Mouse (Mus musculus) liver, adult 2 months (tissue): ENCODE measurements around the gene Rabl3. TPM values are rescaled to one million over a fixed set of nuclear protein-coding genes. Genes with fewer than 3 reads are reported as not detected.

Experiments used
- DNase-seq: peaks from one replicate; pipeline ENCODE4 v3.0.0-alpha.2; 2011; ENCODE audit warnings: low read depth, low spot score; ENCODE audit errors: extremely low read depth
- H3K27ac ChIP-seq: fragments of 200-500 bp; replicated peaks from 2 replicates; pipeline ENCODE4 v1.5.1; 2012; ENCODE audit warnings: low read depth, mild to moderate bottlenecking, control low read depth, inconsistent platforms, low read length; ENCODE audit not compliant: insufficient read depth
- H3K27me3 ChIP-seq: fragments of 200-500 bp; 2 replicates; pipeline ENCODE4 v1.6.1; 2012; ENCODE audit warnings: mild to moderate bottlenecking, moderate library complexity, low read length, inconsistent platforms; ENCODE audit not compliant: control insufficient read depth, insufficient read depth
- H3K36me3 ChIP-seq: fragments of 200-500 bp; 2 replicates; pipeline ENCODE4 v1.6.1; 2012; ENCODE audit warnings: low read length, inconsistent platforms; ENCODE audit not compliant: control insufficient read depth, insufficient read depth
- H3K4me1 ChIP-seq: fragments of 200-500 bp; 2 replicates; pipeline ENCODE4 v1.6.1; 2011; ENCODE audit warnings: low read length; ENCODE audit not compliant: control insufficient read depth, insufficient read depth
- H3K4me3 ChIP-seq: fragments of 200-500 bp; 2 replicates; pipeline ENCODE4 v1.5.1; 2011; ENCODE audit warnings: low read depth, mild to moderate bottlenecking, control low read depth, low read length, moderate library complexity; ENCODE audit not compliant: insufficient read depth
- H3K79me2 ChIP-seq: fragments of 200-500 bp; 2 replicates; pipeline ENCODE4 v1.6.1; 2012; ENCODE audit warnings: inconsistent platforms, mild to moderate bottlenecking, low read length, moderate library complexity; ENCODE audit not compliant: control insufficient read depth, insufficient read depth
- H3K9ac ChIP-seq: fragments of 200-500 bp; 2 replicates; pipeline ENCODE4 v1.6.1; 2012; ENCODE audit warnings: low read depth, mild to moderate bottlenecking, control low read depth, inconsistent platforms, low read length
- CTCF ChIP-seq: fragments of 200-500 bp; IDR thresholded peaks from 2 replicates; pipeline ENCODE4 v1.5.1; 2011; ENCODE audit warnings: low read depth, low read length, control low read depth
- POLR2A ChIP-seq: fragments of 200-500 bp; IDR thresholded peaks from 2 replicates; pipeline ENCODE4 v1.6.1; 2011; ENCODE audit warnings: low read length, control low read depth; ENCODE audit not compliant: insufficient read depth; ENCODE audit errors: extremely low read depth
- WGBS: fragments of 180-500 bp; shearing (Covaris S2); methylation state at CpG from one replicate; pipeline ENCODE4 v1.1.7; 2018; 5-methylcytosine and 5-hydroxymethylcytosine counted together
- polyA plus RNA-seq: library from polyadenylated mRNA; depleted of rRNA; stranded (reverse); fragments of >200 nt; gene quantifications from 2 replicates; pipeline ENCODE4 v1.2.3, GENCODE M21; 2012; rRNA removed
- total RNA-seq: library from RNA; depleted of rRNA; stranded (reverse); fragments of >200 nt; gene quantifications from 2 replicates; pipeline ENCODE4 v1.2.3, GENCODE M21; 2014; rRNA removed

The Rabl3 gene
- total and polyA plus RNA-seq, 2 experiments: 2.8 to 10.4 TPM

DNA sequence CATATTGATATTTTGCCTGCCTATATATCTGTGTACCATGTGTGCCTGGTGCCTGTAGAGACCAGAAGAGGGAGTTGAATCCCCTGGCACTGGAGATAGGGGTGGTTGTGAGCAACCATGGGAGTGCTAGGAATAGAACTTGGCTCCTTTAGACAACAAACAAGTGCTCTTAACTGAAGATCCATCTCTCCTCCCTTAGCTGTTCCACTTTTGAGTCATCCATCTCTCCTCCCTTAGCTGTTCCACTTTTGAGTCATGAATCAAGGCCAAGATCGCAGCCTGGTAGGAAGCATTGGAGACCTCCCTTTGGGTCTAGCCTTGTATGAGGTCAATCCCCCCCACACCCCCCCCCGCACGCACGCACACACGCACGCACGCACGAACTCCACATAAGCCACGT is 74.9 kb downstream of the Rabl3 start:
- DNase-seq: no peak
- no peak overlapping the region for H3K4me3 ChIP-seq
- H3K27me3 ChIP-seq: no peaks in the 10 kb centered on the region
- H3K4me1 ChIP-seq: no peaks in the 10 kb centered on the region; the same call in 1 of the 2 replicates
- no peak overlapping the region for H3K9ac ChIP-seq
- no peak overlapping the region for H3K27ac ChIP-seq
- peaks cover 91% of the 10 kb centered on the region for H3K36me3 ChIP-seq
- WGBS: 96% methylated on average over 9 of the region's 9 CpGs
- no peaks in the 10 kb centered on the region for H3K79me2 ChIP-seq
- no peak for TF ChIP-seq POLR2A

- Histone ChIP-seq H3K79me2 (no peaks in the 10 kb centered on the region), H3K27ac (no peak overlapping the region), H3K4me3 (no peak overlapping the region), H3K9ac (no peak overlapping the region), H3K27me3 (no peaks in the 10 kb centered on the region), H3K4me1 (no peaks in the 10 kb centered on the region), H3K36me3 (peaks cover 91% of the 10 kb centered on the region)
- TF ChIP-seq POLR2A (no peak), CTCF (no peak)
- DNase-seq: no peak
- WGBS: 83% methylated on average over 8 of the region's 8 CpGs
Measured at GRCm38 (mm10) chr16:37615429-37615828, 75.7 kb downstream of the Rabl3 start.

DNA sequence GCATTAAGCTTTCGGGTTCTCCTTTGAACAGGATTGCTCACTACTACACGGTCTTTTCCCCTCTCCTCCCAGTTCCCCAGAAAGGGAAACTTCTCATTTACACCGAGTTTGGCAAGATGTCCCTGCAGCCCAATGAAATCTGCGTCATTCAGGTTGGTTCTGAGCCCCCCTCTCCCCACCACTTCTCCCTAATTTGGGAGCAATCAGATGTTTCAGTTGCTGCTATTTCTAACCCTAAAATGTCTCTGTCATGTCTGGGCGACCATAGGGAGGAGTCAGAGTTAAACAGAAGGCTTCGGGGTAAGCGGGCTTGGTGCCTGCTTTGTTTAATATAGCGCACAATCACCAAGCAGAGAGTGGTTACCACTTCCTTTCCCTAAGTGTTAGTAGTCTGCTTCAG is 76.4 kb downstream of the Rabl3 start:
- H3K27ac ChIP-seq: no peak overlapping the region
- H3K36me3 ChIP-seq: peaks cover 93% of the 10 kb centered on the region
- 86% methylated on average over 8 of the region's 8 CpGs for WGBS
- H3K9ac ChIP-seq: no peak overlapping the region
- H3K4me3 ChIP-seq: no peak overlapping the region
- no peaks in the 10 kb centered on the region for H3K79me2 ChIP-seq
- TF ChIP-seq POLR2A (no peak), CTCF (no peak)
- DNase-seq: no peak
- H3K4me1 ChIP-seq: no peaks in the 10 kb centered on the region
- no peaks in the 10 kb centered on the region for H3K27me3 ChIP-seq

DNA sequence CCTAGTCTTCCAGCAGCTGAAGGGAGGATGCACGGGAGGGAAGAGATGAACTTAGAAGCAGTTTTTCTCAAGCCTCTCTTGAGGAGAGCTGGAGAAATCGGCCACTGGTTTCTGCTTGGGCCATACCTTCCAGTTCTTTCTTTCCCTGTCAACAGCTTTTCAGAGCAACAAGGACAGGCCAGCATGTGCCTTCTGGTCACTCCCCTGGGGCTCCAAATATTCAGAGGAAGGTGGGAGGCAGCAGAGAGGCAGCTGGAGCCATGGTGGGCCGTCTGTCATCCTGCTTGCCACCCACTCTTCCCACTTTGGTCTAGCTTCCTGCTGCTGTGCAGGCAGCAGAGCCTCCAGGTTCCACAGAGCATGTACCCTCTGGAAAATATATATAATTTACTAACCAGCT is 78.0 kb downstream of the Rabl3 start:
- WGBS: 65% methylated on average over 3 of the region's 3 CpGs
- TF ChIP-seq POLR2A (no peak), CTCF (no peak)
- Histone ChIP-seq H3K27ac (no peak overlapping the region), H3K79me2 (no peaks in the 10 kb centered on the region), H3K36me3 (peaks cover 94% of the 10 kb centered on the region), H3K9ac (no peak overlapping the region), H3K27me3 (no peaks in the 10 kb centered on the region), H3K4me3 (no peak overlapping the region), H3K4me1 (no peaks in the 10 kb centered on the region)
- DNase-seq: no peak

Other genes with a start within 250 kb of the Rabl3 start
- gene Stxbp5l, start 154.9 kb upstream of the Rabl3 start, total RNA-seq: 0.46 and 2.3 TPM in 2 replicates
- 0.02 TPM in 1 of 2 replicates, not detected in the other for gene Stxbp5l, start 154.9 kb upstream of the Rabl3 start, polyA plus RNA-seq
- 7.2 and 8.3 TPM in 2 replicates for gene Gtf2e1, start 96 bp upstream of the Rabl3 start, total RNA-seq
- gene Gtf2e1, start 96 bp upstream of the Rabl3 start, polyA plus RNA-seq: 5.0 and 5.5 TPM in 2 replicates
- 871 and 874 TPM in 2 replicates for gene Hgd, start 40.3 kb downstream of the Rabl3 start, total RNA-seq
- gene Hgd, start 40.3 kb downstream of the Rabl3 start, polyA plus RNA-seq: 457 and 554 TPM in 2 replicates
- gene Ndufb4, start 114.6 kb downstream of the Rabl3 start, total RNA-seq: 79.9 and 93.8 TPM in 2 replicates
- gene Ndufb4, start 114.6 kb downstream of the Rabl3 start, polyA plus RNA-seq: 50.6 and 54.4 TPM in 2 replicates
- 4.4 and 5.0 TPM in 2 replicates for gene Fstl1, start 237.0 kb downstream of the Rabl3 start, total RNA-seq
- gene Fstl1, start 237.0 kb downstream of the Rabl3 start, polyA plus RNA-seq: 1.8 and 1.9 TPM in 2 replicates